Mouse (Mus musculus): Measurements from ENCODE around the gene Il24.

DNA sequence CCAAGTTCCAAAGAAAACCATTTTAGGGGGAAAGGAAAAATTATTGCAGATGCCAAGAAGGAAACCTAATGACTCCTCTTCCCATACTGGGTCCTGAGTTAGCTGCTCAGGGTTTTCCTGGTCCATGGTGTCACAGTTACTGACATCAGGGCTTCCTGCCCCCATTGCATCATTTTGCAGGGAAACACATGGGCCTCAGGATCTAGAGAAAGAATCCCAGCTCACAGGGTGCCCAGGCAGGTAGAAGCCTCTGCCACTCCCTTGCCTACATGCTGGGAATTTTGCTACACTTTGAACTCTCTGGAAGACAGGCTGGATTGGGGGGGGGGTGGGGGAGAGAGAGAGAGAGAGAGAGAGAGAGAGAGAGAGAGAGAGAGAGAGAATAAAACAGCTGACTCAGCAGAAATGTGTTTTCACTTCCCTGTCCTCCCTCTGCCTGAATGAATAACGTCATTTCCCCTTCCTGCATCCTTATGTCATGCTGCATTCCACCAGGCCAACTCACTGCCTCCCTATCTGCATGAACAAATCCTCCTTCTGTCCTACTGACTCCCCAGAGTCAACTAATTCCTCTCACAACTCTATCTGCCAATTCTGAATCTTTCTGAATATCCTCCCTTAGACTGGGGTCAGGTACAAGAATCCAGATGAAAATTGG lies 31.2 kb upstream of the Il24 start:
- TF ChIP-seq CTCF (IDR thresholded peaks at IDR 0.05; ENCODE audit: insufficient read depth, low read depth, low read length) (no peak), POLR2A (IDR thresholded peaks at IDR 0.05; ENCODE audit: insufficient read depth, low read depth, low read length) (no peak)

Data from olfactory bulb, adult 2 months (tissue).